Mouse (Mus musculus): Measurements from ENCODE around the gene Stat1. TPM values are rescaled to one million over a fixed set of nuclear protein-coding genes. Genes with fewer than 3 reads are reported as not detected.

The Stat1 gene
- polyA plus RNA-seq, 1 experiment from 2014 or later = 21.7 TPM

GRCm38 (mm10) chr1:52119691-52120090 is 451 bp downstream of the Stat1 start:
- Histone ChIP-seq H3K36me3 (ENCODE audit: control insufficient read depth, insufficient read depth, low read length) (no peaks in the 10 kb centered on the region), H3K9me3 (ENCODE audit: control insufficient read depth, low read depth, low read length) (no peaks in the 10 kb centered on the region), H3K4me1 (ENCODE audit: control insufficient read depth, insufficient read depth, low read length) (peaks cover 5% of the 10 kb centered on the region; the same call in 1 of the 2 replicates), H3K4me2 (replicated peaks; ENCODE audit: low read depth, low read length) (peak overlapping the region; percentile 85), H3K9ac (replicated peaks; ENCODE audit: low read depth, low read length) (peak overlapping the region; percentile 45), H3K27me3 (ENCODE audit: control insufficient read depth, insufficient read depth, low read length) (no peaks in the 10 kb centered on the region), H3K27ac (ENCODE audit: low read length) (no peak overlapping the region), H3K4me3 (ENCODE audit: low read depth, low read length) (peak overlapping the region; percentile 84)
- ATAC-seq (ENCODE audit: insufficient number of reproducible peaks, insufficient read depth, low FRiP score, low read depth) = no peak
- WGBS = 1% methylated on average over 20 of the region's 20 CpGs

GRCm38 (mm10) chr1:52120191-52120590 is 951 bp downstream of the Stat1 start:
- Histone ChIP-seq H3K4me2 (replicated peaks; ENCODE audit: low read depth, low read length) (peak overlapping the region; percentile 85), H3K9me3 (ENCODE audit: control insufficient read depth, low read depth, low read length) (no peaks in the 10 kb centered on the region), H3K27ac (ENCODE audit: low read length) (no peak overlapping the region), H3K4me1 (ENCODE audit: control insufficient read depth, insufficient read depth, low read length) (peaks cover 5% of the 10 kb centered on the region; the same call in 1 of the 2 replicates), H3K4me3 (ENCODE audit: low read depth, low read length) (peak overlapping the region; percentile 84), H3K36me3 (ENCODE audit: control insufficient read depth, insufficient read depth, low read length) (no peaks in the 10 kb centered on the region), H3K27me3 (ENCODE audit: control insufficient read depth, insufficient read depth, low read length) (no peaks in the 10 kb centered on the region), H3K9ac (replicated peaks; ENCODE audit: low read depth, low read length) (peak overlapping the region; percentile 45; the same call in 1 of the 2 replicates)
- 36% methylated on average over 10 of the region's 10 CpGs for whole genome bisulfite sequencing
- ATAC-seq (ENCODE audit: insufficient number of reproducible peaks, insufficient read depth, low FRiP score, low read depth) = no peak

- peaks cover 5% of the 10 kb centered on the region; the same call in 1 of the 2 replicates for H3K4me1 ChIP-seq (ENCODE audit: control insufficient read depth, insufficient read depth, low read length)
- no peaks in the 10 kb centered on the region for H3K27me3 ChIP-seq (ENCODE audit: control insufficient read depth, insufficient read depth, low read length)
- H3K36me3 ChIP-seq (ENCODE audit: control insufficient read depth, insufficient read depth, low read length) = no peaks in the 10 kb centered on the region
- H3K4me3 ChIP-seq (ENCODE audit: low read depth, low read length) = no peak overlapping the region
- no peaks in the 10 kb centered on the region for H3K9me3 ChIP-seq (ENCODE audit: control insufficient read depth, low read depth, low read length)
- no peak overlapping the region for H3K4me2 ChIP-seq (replicated peaks; ENCODE audit: low read depth, low read length)
- no peak for ATAC-seq (ENCODE audit: insufficient number of reproducible peaks, insufficient read depth, low FRiP score, low read depth)
- H3K27ac ChIP-seq (ENCODE audit: low read length) = no peak overlapping the region
- WGBS = 89% methylated on average over 3 of the region's 3 CpGs
- H3K9ac ChIP-seq (replicated peaks; ENCODE audit: low read depth, low read length) = no peak overlapping the region
Observed at GRCm38 (mm10) chr1:52121052-52121451, 1.8 kb downstream of the Stat1 start.

GRCm38 (mm10) chr1:52124818-52125217 is 5.6 kb downstream of the Stat1 start:
- WGBS = 62% methylated on average over 3 of the region's 3 CpGs
- no peak overlapping the region for H3K4me3 ChIP-seq (ENCODE audit: low read depth, low read length)
- ATAC-seq (ENCODE audit: insufficient number of reproducible peaks, insufficient read depth, low FRiP score, low read depth) = no peak

GRCm38 (mm10) chr1:52127350-52127749 is 8.1 kb downstream of the Stat1 start:
- 93% methylated on average over 6 of the region's 6 CpGs for WGBS
- no peak overlapping the region for H3K9ac ChIP-seq (replicated peaks; ENCODE audit: low read depth, low read length)
- H3K9me3 ChIP-seq (ENCODE audit: control insufficient read depth, low read depth, low read length) = no peaks in the 10 kb centered on the region
- H3K4me1 ChIP-seq (ENCODE audit: control insufficient read depth, insufficient read depth, low read length) = no peaks in the 10 kb centered on the region
- H3K36me3 ChIP-seq (ENCODE audit: control insufficient read depth, insufficient read depth, low read length) = no peaks in the 10 kb centered on the region; the same call in 1 of the 2 replicates
- ATAC-seq (ENCODE audit: insufficient number of reproducible peaks, insufficient read depth, low FRiP score, low read depth) = no peak
- H3K4me2 ChIP-seq (replicated peaks; ENCODE audit: low read depth, low read length) = no peak overlapping the region
- H3K27ac ChIP-seq (ENCODE audit: low read length) = no peak overlapping the region
- H3K27me3 ChIP-seq (ENCODE audit: control insufficient read depth, insufficient read depth, low read length) = no peaks in the 10 kb centered on the region
- H3K4me3 ChIP-seq (ENCODE audit: low read depth, low read length) = no peak overlapping the region

More at GRCm38 (mm10) chr1:52124818-52125217, 5.6 kb downstream of the Stat1 start:
- H3K27me3 ChIP-seq (ENCODE audit: control insufficient read depth, insufficient read depth, low read length) = no peaks in the 10 kb centered on the region
- H3K36me3 ChIP-seq (ENCODE audit: control insufficient read depth, insufficient read depth, low read length) = no peaks in the 10 kb centered on the region; the same call in 1 of the 2 replicates
- H3K27ac ChIP-seq (ENCODE audit: low read length) = no peak overlapping the region
- H3K4me1 ChIP-seq (ENCODE audit: control insufficient read depth, insufficient read depth, low read length) = peaks cover 5% of the 10 kb centered on the region; the same call in 1 of the 2 replicates
- no peaks in the 10 kb centered on the region for H3K9me3 ChIP-seq (ENCODE audit: control insufficient read depth, low read depth, low read length)
- no peak overlapping the region for H3K9ac ChIP-seq (replicated peaks; ENCODE audit: low read depth, low read length)
- no peak overlapping the region for H3K4me2 ChIP-seq (replicated peaks; ENCODE audit: low read depth, low read length)

- 67% methylated on average over 6 of the region's 6 CpGs for WGBS
- no peak for ATAC-seq (ENCODE audit: insufficient number of reproducible peaks, insufficient read depth, low FRiP score, low read depth)
- Histone ChIP-seq H3K9ac (replicated peaks; ENCODE audit: low read depth, low read length) (no peak overlapping the region), H3K27me3 (ENCODE audit: control insufficient read depth, insufficient read depth, low read length) (no peaks in the 10 kb centered on the region), H3K4me3 (ENCODE audit: low read depth, low read length) (no peak overlapping the region), H3K27ac (ENCODE audit: low read length) (no peak overlapping the region), H3K4me1 (ENCODE audit: control insufficient read depth, insufficient read depth, low read length) (no peaks in the 10 kb centered on the region), H3K9me3 (ENCODE audit: control insufficient read depth, low read depth, low read length) (no peaks in the 10 kb centered on the region), H3K4me2 (replicated peaks; ENCODE audit: low read depth, low read length) (no peak overlapping the region), H3K36me3 (ENCODE audit: control insufficient read depth, insufficient read depth, low read length) (no peaks in the 10 kb centered on the region; the same call in 1 of the 2 replicates)
Observed at GRCm38 (mm10) chr1:52129794-52130193, 10.6 kb downstream of the Stat1 start.

- Histone ChIP-seq H3K27me3 (ENCODE audit: control insufficient read depth, insufficient read depth, low read length) (no peaks in the 10 kb centered on the region), H3K9ac (replicated peaks; ENCODE audit: low read depth, low read length) (no peak overlapping the region), H3K4me2 (replicated peaks; ENCODE audit: low read depth, low read length) (no peak overlapping the region), H3K9me3 (ENCODE audit: control insufficient read depth, low read depth, low read length) (no peaks in the 10 kb centered on the region), H3K4me3 (ENCODE audit: low read depth, low read length) (no peak overlapping the region), H3K36me3 (ENCODE audit: control insufficient read depth, insufficient read depth, low read length) (no peaks in the 10 kb centered on the region), H3K27ac (ENCODE audit: low read length) (no peak overlapping the region), H3K4me1 (ENCODE audit: control insufficient read depth, insufficient read depth, low read length) (no peaks in the 10 kb centered on the region)
- WGBS = 77% methylated on average over 11 of the region's 11 CpGs
- ATAC-seq (ENCODE audit: insufficient number of reproducible peaks, insufficient read depth, low FRiP score, low read depth) = no peak
Observed at GRCm38 (mm10) chr1:52131787-52132377, 12.6 kb downstream of the Stat1 start.

- Histone ChIP-seq H3K9me3 (ENCODE audit: control insufficient read depth, low read depth, low read length) (no peaks in the 10 kb centered on the region), H3K4me2 (replicated peaks; ENCODE audit: low read depth, low read length) (no peak overlapping the region), H3K4me3 (ENCODE audit: low read depth, low read length) (no peak overlapping the region), H3K27me3 (ENCODE audit: control insufficient read depth, insufficient read depth, low read length) (no peaks in the 10 kb centered on the region), H3K27ac (ENCODE audit: low read length) (no peak overlapping the region), H3K9ac (replicated peaks; ENCODE audit: low read depth, low read length) (no peak overlapping the region), H3K36me3 (ENCODE audit: control insufficient read depth, insufficient read depth, low read length) (no peaks in the 10 kb centered on the region), H3K4me1 (ENCODE audit: control insufficient read depth, insufficient read depth, low read length) (no peaks in the 10 kb centered on the region)
- ATAC-seq (ENCODE audit: insufficient number of reproducible peaks, insufficient read depth, low FRiP score, low read depth) = no peak
- 84% methylated on average over 8 of the region's 8 CpGs for WGBS
Observed at GRCm38 (mm10) chr1:52133254-52133653, 14.0 kb downstream of the Stat1 start.

GRCm38 (mm10) chr1:52137292-52137691 is 18.1 kb downstream of the Stat1 start:
- Histone ChIP-seq H3K9ac (replicated peaks; ENCODE audit: low read depth, low read length) (no peak overlapping the region), H3K4me3 (ENCODE audit: low read depth, low read length) (no peak overlapping the region), H3K9me3 (ENCODE audit: control insufficient read depth, low read depth, low read length) (no peaks in the 10 kb centered on the region), H3K4me1 (ENCODE audit: control insufficient read depth, insufficient read depth, low read length) (no peaks in the 10 kb centered on the region), H3K27me3 (ENCODE audit: control insufficient read depth, insufficient read depth, low read length) (no peaks in the 10 kb centered on the region), H3K27ac (ENCODE audit: low read length) (no peak overlapping the region), H3K4me2 (replicated peaks; ENCODE audit: low read depth, low read length) (no peak overlapping the region), H3K36me3 (ENCODE audit: control insufficient read depth, insufficient read depth, low read length) (no peaks in the 10 kb centered on the region)
- no peak for ATAC-seq (ENCODE audit: insufficient number of reproducible peaks, insufficient read depth, low FRiP score, low read depth)
- WGBS = 70% methylated on average over 16 of the region's 16 CpGs

All from stomach, embryonic 14.5 days (tissue).